Mouse (Mus musculus) liver, postnatal 0 days (tissue): ENCODE data around the gene Ndufs4. TPM values are rescaled to one million over a fixed set of nuclear protein-coding genes. Genes with fewer than 3 reads are reported as not detected.
A peak's percentile ranks its signal among the peaks of the same experiment; 100 is the strongest.

Experiments used
- ATAC-seq: fragments of 200-750 bp; cut with Nextera tagmentation; 2 replicates; pipeline ENCODE4 v1.8.0; 2017; ENCODE audit warnings: mild to moderate bottlenecking, moderate library complexity
- DNase-seq: peaks from one replicate; pipeline ENCODE4 v3.0.0-alpha.2; 2016
- H3K27ac ChIP-seq: fragments of 300-500 bp; sonication (generic); 2 replicates; pipeline ENCODE4 v1.5.1; 2014; ENCODE audit warnings: antibody characterized with exemption, moderate library complexity, mild to moderate bottlenecking, low read depth
- H3K27me3 ChIP-seq: fragments of 300-500 bp; sonication (generic); 2 replicates; pipeline ENCODE4 v1.6.1; 2014; ENCODE audit warnings: low read length, control low read depth, mixed read lengths; ENCODE audit not compliant: insufficient read depth
- H3K36me3 ChIP-seq: fragments of 300-500 bp; sonication (generic); replicated peaks from 2 replicates; pipeline ENCODE4 v1.6.1; 2014; ENCODE audit warnings: mild to moderate bottlenecking, control low read depth, low read length, moderate library complexity, mixed read lengths; ENCODE audit not compliant: insufficient read depth
- H3K4me1 ChIP-seq: fragments of 300-500 bp; sonication (generic); 2 replicates; pipeline ENCODE4 v1.6.1; 2014; ENCODE audit warnings: antibody characterized with exemption, mild to moderate bottlenecking, control low read depth; ENCODE audit not compliant: insufficient read depth
- H3K4me2 ChIP-seq: fragments of 300-500 bp; sonication (generic); 2 replicates; pipeline ENCODE4 v1.6.1; 2014; ENCODE audit warnings: low read depth, mild to moderate bottlenecking, low read length, moderate library complexity, mixed read lengths
- H3K4me3 ChIP-seq: fragments of 300-500 bp; sonication (generic); 2 replicates; pipeline ENCODE4 v1.5.1; 2014; ENCODE audit warnings: low read depth, low read length
- H3K9ac ChIP-seq: fragments of 300-500 bp; sonication (generic); replicated peaks from 2 replicates; pipeline ENCODE4 v1.6.1; 2014; ENCODE audit warnings: mild to moderate bottlenecking, moderate library complexity
- H3K9me3 ChIP-seq: fragments of 300-500 bp; sonication (generic); 2 replicates; pipeline ENCODE4 v1.6.1; 2016; ENCODE audit warnings: mild to moderate bottlenecking, control low read depth, low read length, mixed read lengths
- CTCF ChIP-seq: sonication (generic); IDR thresholded peaks from 2 replicates; pipeline ENCODE4 v1.5.1; 2016; ENCODE audit warnings: antibody characterized with exemption, low read depth
- EP300 ChIP-seq: IDR thresholded peaks from 2 replicates; pipeline ENCODE4 v1.6.1; 2016; ENCODE audit warnings: antibody characterized with exemption, low read depth, mild to moderate bottlenecking
- WGBS: fragments of 180-500 bp; shearing (Covaris S2); extraction: QIAGEN DNeasy Blood & Tissue Kit; methylation state at CpG from one replicate; pipeline ENCODE4 v1.1.7; 2014; ENCODE audit not compliant: insufficient replicate concordance; 5-methylcytosine and 5-hydroxymethylcytosine counted together
- polyA plus RNA-seq: library from polyadenylated mRNA; unstranded; fragments of >200 nt; fragmentation: Nextera tagmentation; extraction: Ambion mirVana; gene quantifications from 2 replicates; pipeline ENCODE4 v1.2.1, GENCODE M21; 2015

Ndufs4 gene
- polyA plus RNA-seq, 1 experiment from 2014 or later, result 203 TPM

- no peak overlapping the region for H3K4me2 ChIP-seq
- TF ChIP-seq EP300 (no peak), CTCF (no peak)
- WGBS, result 59% methylated on average over 3 of the region's 3 CpGs
- H3K27me3 ChIP-seq, result no peaks in the 10 kb centered on the region
- no peaks in the 10 kb centered on the region for H3K9me3 ChIP-seq
- no peak overlapping the region for H3K9ac ChIP-seq
- no peak overlapping the region for H3K4me3 ChIP-seq
- H3K27ac ChIP-seq, result no peak overlapping the region
- peaks cover 4% of the 10 kb centered on the region; the same call in 1 of the 2 replicates for H3K36me3 ChIP-seq
- DNase-seq (no peak), ATAC-seq (no peak)
- H3K4me1 ChIP-seq, result no peaks in the 10 kb centered on the region
These were observed 73.1 kb downstream of the Ndufs4 start for GRCm38 (mm10) chr13:114314953-114315352.

- no peak for ATAC-seq
- DNase-seq, result no peak
- H3K9me3 ChIP-seq, result no peaks in the 10 kb centered on the region
- no peaks in the 10 kb centered on the region for H3K27me3 ChIP-seq
- H3K27ac ChIP-seq, result no peak overlapping the region
- no peaks in the 10 kb centered on the region for H3K36me3 ChIP-seq
- no peak overlapping the region for H3K4me2 ChIP-seq
- 90% methylated on average over 11 of the region's 11 CpGs for WGBS
- no peak overlapping the region for H3K4me3 ChIP-seq
- no peaks in the 10 kb centered on the region for H3K4me1 ChIP-seq
- TF ChIP-seq CTCF (no peak), EP300 (no peak)
- H3K9ac ChIP-seq, result no peak overlapping the region
These were observed 77.5 kb downstream of the Ndufs4 start for GRCm38 (mm10) chr13:114310591-114310990.

GRCm38 (mm10) chr13:114304684-114305083 lies 83.4 kb downstream of the Ndufs4 start:
- Histone ChIP-seq H3K27ac (no peak overlapping the region), H3K4me3 (no peak overlapping the region), H3K27me3 (no peaks in the 10 kb centered on the region), H3K36me3 (no peaks in the 10 kb centered on the region), H3K9me3 (no peaks in the 10 kb centered on the region), H3K9ac (no peak overlapping the region), H3K4me2 (no peak overlapping the region), H3K4me1 (no peaks in the 10 kb centered on the region)
- no peak for DNase-seq
- TF ChIP-seq CTCF, result no peak
- no peak for TF ChIP-seq EP300
- no peak for ATAC-seq
- WGBS, result 89% methylated on average over 7 of the region's 7 CpGs

GRCm38 (mm10) chr13:114303466-114304175 lies 84.4 kb downstream of the Ndufs4 start:
- DNase-seq, result no peak
- TF ChIP-seq CTCF (no peak), EP300 (no peak)
- H3K4me1 ChIP-seq, result no peaks in the 10 kb centered on the region
- H3K9ac ChIP-seq, result no peak overlapping the region
- no peaks in the 10 kb centered on the region for H3K9me3 ChIP-seq
- 73% methylated on average over 4 of the region's 4 CpGs for WGBS
- peak; percentile 44; the same call in 1 of the 2 replicates for ATAC-seq
- H3K27ac ChIP-seq, result peak overlapping the region; percentile 48; the same call in 1 of the 2 replicates
- no peak overlapping the region for H3K4me2 ChIP-seq
- H3K27me3 ChIP-seq, result no peaks in the 10 kb centered on the region
- H3K4me3 ChIP-seq, result no peak overlapping the region
- no peaks in the 10 kb centered on the region for H3K36me3 ChIP-seq

GRCm38 (mm10) chr13:114297761-114298160 lies 90.3 kb downstream of the Ndufs4 start:
- Histone ChIP-seq H3K27ac (no peak overlapping the region), H3K4me3 (no peak overlapping the region), H3K4me2 (no peak overlapping the region), H3K36me3 (no peaks in the 10 kb centered on the region), H3K4me1 (no peaks in the 10 kb centered on the region), H3K9me3 (no peaks in the 10 kb centered on the region), H3K27me3 (no peaks in the 10 kb centered on the region), H3K9ac (no peak overlapping the region)
- ATAC-seq (no peak), DNase-seq (no peak)
- WGBS, result 73% methylated on average over 3 of the region's 3 CpGs
- TF ChIP-seq CTCF, result no peak
- TF ChIP-seq EP300, result no peak

- 83% methylated on average over 4 of the region's 4 CpGs for WGBS
- Histone ChIP-seq H3K4me1 (0 out of 2 replicates have a peak, but pooled peaks cover 5% of the 10 kb centered on the region), H3K36me3 (no peaks in the 10 kb centered on the region), H3K4me2 (no peak overlapping the region), H3K4me3 (no peak overlapping the region), H3K27me3 (no peaks in the 10 kb centered on the region), H3K9ac (no peak overlapping the region), H3K27ac (no peak overlapping the region), H3K9me3 (no peaks in the 10 kb centered on the region)
- DNase-seq (no peak), ATAC-seq (no peak)
- TF ChIP-seq EP300 (no peak), CTCF (no peak)
These were observed 91.5 kb downstream of the Ndufs4 start for GRCm38 (mm10) chr13:114296556-114296955.
